8 mouse cellular contexts compared by ENCODE assay signal in the genomic region with DNA sequence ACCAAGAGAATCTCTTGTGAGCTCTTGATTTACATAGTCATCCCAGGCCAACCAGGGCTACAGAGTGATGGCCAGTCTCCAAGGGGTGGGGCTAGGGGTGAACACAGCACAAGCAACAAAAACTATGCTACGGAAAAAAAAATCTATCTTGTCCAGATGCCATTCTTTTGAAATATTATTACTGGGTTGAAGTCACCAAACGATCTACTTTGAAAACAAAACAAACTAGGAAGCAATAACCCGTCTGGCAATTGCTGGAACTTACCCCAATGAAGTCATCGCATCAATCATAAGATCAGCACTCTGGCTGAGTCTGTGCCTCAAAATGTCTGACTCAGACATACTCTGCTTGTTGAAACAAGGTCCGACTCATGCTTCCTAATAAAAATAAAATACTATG. TPM values are rescaled to one million over a fixed set of nuclear protein-coding genes. Genes with fewer than 3 reads are reported as not detected.
A peak's percentile ranks its signal among the peaks of the same experiment; 100 is the strongest.
DNase-seq lines count a peak whose midpoint lies in the region; ATAC-seq and TF ChIP-seq lines count a peak whose summit lies in the region.

No protein-coding gene starts in this region.

- no peak for TF ChIP-seq CTCF in bone marrow, adult 2 months (IDR thresholded peaks at IDR 0.05; ENCODE audit: control insufficient read depth, insufficient read depth, low read length)

- 0 out of 2 replicates have a peak, but pooled peaks have one; percentile 40 for ATAC-seq in erythroid progenitor cell, adult 5-6 weeks (replicated peaks; ENCODE audit: low FRiP score, poor library complexity, severe bottlenecking)
- ATAC-seq in heart, embryonic 16.5 days (replicated peaks; ENCODE audit: extremely low read depth, insufficient read depth, low FRiP score): no peak
- ATAC-seq in liver, embryonic 16.5 days (ENCODE audit: low read depth): peak; percentile 32; the same call in 1 of the 2 replicates
- no peak for ATAC-seq in neural tube, embryonic 13.5 days (ENCODE audit: low read depth)

- H3K27me3 ChIP-seq in heart, embryonic 16.5 days (ENCODE audit: control insufficient read depth, insufficient read depth, low read length): no peaks in the 10 kb centered on the region
- H3K27me3 ChIP-seq in liver, embryonic 16.5 days (ENCODE audit: control insufficient read depth, insufficient read depth, low read depth, low read length): no peaks in the 10 kb centered on the region
- H3K27me3 ChIP-seq in neural tube, embryonic 13.5 days: no peaks in the 10 kb centered on the region

- peaks cover 6% of the 10 kb centered on the region for H3K36me3 ChIP-seq in ES-E14 (ENCODE audit: control insufficient read depth, insufficient read depth, low read length, poor library complexity, severe bottlenecking)
- H3K36me3 ChIP-seq in heart, embryonic 16.5 days (ENCODE audit: control insufficient read depth, insufficient read depth): peaks cover 13% of the 10 kb centered on the region
- H3K36me3 ChIP-seq in liver, embryonic 16.5 days (ENCODE audit: control insufficient read depth, insufficient read depth): peaks cover 19% of the 10 kb centered on the region
- H3K36me3 ChIP-seq in neural tube, embryonic 13.5 days: peaks cover 18% of the 10 kb centered on the region

- DNase-seq in ES-E14 (ENCODE audit: low read depth, low spot score): no peak
- DNase-seq in kidney, postnatal 25 days: peak; percentile 83 to 89
- DNase-seq in frontal cortex, postnatal 25 days (ENCODE audit: low spot score in 2 of 2): no peak

- H3K27ac ChIP-seq in ES-E14 (ENCODE audit: insufficient read depth, low read depth, low read length, poor library complexity, severe bottlenecking): peak overlapping the region; percentile 98; the same call in 1 of the 2 replicates
- peak overlapping the region; percentile 17; the same call in 1 of the 2 replicates for H3K27ac ChIP-seq in bone marrow, adult 2 months (ENCODE audit: control insufficient read depth, insufficient read depth, low read depth, low read length, poor library complexity)
- peak overlapping the region; percentile 98 for H3K27ac ChIP-seq in heart, embryonic 16.5 days (ENCODE audit: low read length)
- peak overlapping the region; percentile 97 for H3K27ac ChIP-seq in liver, embryonic 16.5 days (ENCODE audit: low read length)
- H3K27ac ChIP-seq in neural tube, embryonic 13.5 days (replicated peaks): peak overlapping the region; percentile 99

- H3K4me2 ChIP-seq in heart, embryonic 16.5 days (ENCODE audit: low read depth, low read length): peak overlapping the region; percentile 78
- H3K4me2 ChIP-seq in liver, embryonic 16.5 days (ENCODE audit: low read depth, low read length): peak overlapping the region; percentile 93
- H3K4me2 ChIP-seq in neural tube, embryonic 13.5 days: peak overlapping the region; percentile 83

- 2% methylated on average over 5 of the region's 5 CpGs for WGBS in bone marrow, adult 2 months
- 8% methylated on average over 5 of the region's 5 CpGs for WGBS in heart, embryonic 16.5 days
- WGBS in liver, embryonic 16.5 days (ENCODE audit: insufficient replicate concordance): 16% methylated on average over 5 of the region's 5 CpGs
- WGBS in neural tube, embryonic 13.5 days: 18% methylated on average over 5 of the region's 5 CpGs

- in situ Hi-C loops in ES-E14 (cut with MboI; ENCODE audit: low sequenced_read_pairs in 2 of 2, unreplicated experiment in 2 of 2): no loop called here

- no peak overlapping the region; the same call in 1 of the 2 replicates for H3K9ac ChIP-seq in ES-E14 (ENCODE audit: insufficient read depth, low read depth, low read length, poor library complexity, severe bottlenecking)
- H3K9ac ChIP-seq in heart, embryonic 16.5 days (ENCODE audit: low read length): peak overlapping the region; percentile 99
- peak overlapping the region; percentile 90 for H3K9ac ChIP-seq in liver, embryonic 16.5 days (ENCODE audit: low read depth, low read length)
- H3K9ac ChIP-seq in neural tube, embryonic 13.5 days: peak overlapping the region; percentile 95

- TF ChIP-seq POLR2A in bone marrow, adult 2 months (IDR thresholded peaks at IDR 0.05; ENCODE audit: borderline replicate concordance, control insufficient read depth, low read depth, low read length): no peak

- H3K4me1 ChIP-seq in ES-E14 (ENCODE audit: control insufficient read depth in 2 of 2, insufficient read depth in 2 of 2, low read length in 2 of 2, poor library complexity in 1 of 2): peaks cover 0 to 2% of the 10 kb centered on the region in 2 experiments; a peak in 1 of 4 replicates
- no peaks in the 10 kb centered on the region for H3K4me1 ChIP-seq in bone marrow, adult 2 months (ENCODE audit: control insufficient read depth, insufficient read depth, low read length)
- peaks cover 21% of the 10 kb centered on the region for H3K4me1 ChIP-seq in heart, embryonic 16.5 days (ENCODE audit: control insufficient read depth, insufficient read depth, low read length)
- H3K4me1 ChIP-seq in liver, embryonic 16.5 days (ENCODE audit: control insufficient read depth, low read depth, low read length): peaks cover 25% of the 10 kb centered on the region
- H3K4me1 ChIP-seq in neural tube, embryonic 13.5 days (replicated peaks): peaks cover 35% of the 10 kb centered on the region

- H3K9me3 ChIP-seq in ES-E14 (ENCODE audit: control insufficient read depth, insufficient read depth, low read depth, low read length): no peaks in the 10 kb centered on the region
- H3K9me3 ChIP-seq in heart, embryonic 16.5 days (replicated peaks; ENCODE audit: control insufficient read depth, low read length): no peaks in the 10 kb centered on the region
- H3K9me3 ChIP-seq in liver, embryonic 16.5 days (replicated peaks; ENCODE audit: control insufficient read depth, low read length): no peaks in the 10 kb centered on the region
- H3K9me3 ChIP-seq in neural tube, embryonic 13.5 days: no peaks in the 10 kb centered on the region

- peak overlapping the region; percentile 76 to 83 for H3K4me3 ChIP-seq in ES-E14 (ENCODE audit: insufficient read depth in 1 of 2, low read depth in 1 of 2, low read length in 2 of 2, poor library complexity in 1 of 2, severe bottlenecking in 1 of 2)
- H3K4me3 ChIP-seq in bone marrow, adult 2 months (replicated peaks; ENCODE audit: control insufficient read depth, low read depth, low read length): peak overlapping the region; percentile 24
- peak overlapping the region; percentile 81 for H3K4me3 ChIP-seq in heart, embryonic 16.5 days (ENCODE audit: low read length)
- peak overlapping the region; percentile 78 for H3K4me3 ChIP-seq in liver, embryonic 16.5 days (ENCODE audit: low read depth, low read length)
- peak overlapping the region; percentile 65 for H3K4me3 ChIP-seq in neural tube, embryonic 13.5 days

TF ChIP-seq in ES-E14, 5 proteins besides CTCF, POLR2A, EP300 and RAD21:
- TF ChIP-seq ZNF384 (IDR thresholded peaks at IDR 0.05; ENCODE audit: low read depth, low read length) (peak; percentile 53; the same call in 1 of the 2 replicates), CHD2 (IDR thresholded peaks at IDR 0.05; ENCODE audit: low read depth, low read length) (no peak), MAFK (IDR thresholded peaks at IDR 0.05; ENCODE audit: insufficient read depth, low read depth, low read length) (no peak), ZC3H11A (IDR thresholded peaks at IDR 0.05; ENCODE audit: borderline replicate concordance, low read depth, low read length) (no peak)
TF ChIP-seq in ES-E14: peak in this region for 1.

RNA-seq across cellular contexts. Expression of a gene that starts 1.2 kb away (rescaled TPM):
- 1,350 and 1,664 TPM in 2 replicates for total RNA-seq in ES-E14 (2012; rRNA removed)
- 467 and 492 TPM in 2 replicates for polyA plus RNA-seq in bone marrow, adult 2 months (2011; ENCODE audit: insufficient read depth, insufficient read length, low replicate concordance, missing spikeins)
- total RNA-seq in erythroid progenitor cell, adult 5-6 weeks (2015; ENCODE audit: low replicate concordance): 699 and 746 TPM in 2 replicates
- total RNA-seq in erythroid progenitor cell, adult 5-6 weeks (2017; ENCODE audit: low replicate concordance): 465 and 536 TPM in 2 replicates
- polyA plus RNA-seq in heart, embryonic 16.5 days (2015; fragmentation: Nextera tagmentation; extraction: Ambion mirVana): 2,482 and 2,483 TPM in 2 replicates
- 1,628 and 1,645 TPM in 2 replicates for polyA plus RNA-seq in liver, embryonic 16.5 days (2015; fragmentation: Nextera tagmentation; extraction: Ambion mirVana)
- polyA plus RNA-seq in neural tube, embryonic 13.5 days (2015; fragmentation: Nextera tagmentation; extraction: Ambion mirVana): 4,310 and 4,558 TPM in 2 replicates

RNA-seq across cellular contexts. Expression of a gene that starts 10.7 kb away (rescaled TPM):
- total RNA-seq in ES-E14 (2012; rRNA removed): 66.5 and 68.0 TPM in 2 replicates
- polyA plus RNA-seq in bone marrow, adult 2 months (2011; ENCODE audit: insufficient read depth, insufficient read length, low replicate concordance, missing spikeins): 20.9 and 22.2 TPM in 2 replicates
- total RNA-seq in erythroid progenitor cell, adult 5-6 weeks (2015; ENCODE audit: low replicate concordance): 12.6 and 55.9 TPM in 2 replicates
- total RNA-seq in erythroid progenitor cell, adult 5-6 weeks (2017; ENCODE audit: low replicate concordance): 18.4 and 28.8 TPM in 2 replicates
- polyA plus RNA-seq in heart, embryonic 16.5 days (2015; fragmentation: Nextera tagmentation; extraction: Ambion mirVana): 18.0 and 21.4 TPM in 2 replicates
- polyA plus RNA-seq in liver, embryonic 16.5 days (2015; fragmentation: Nextera tagmentation; extraction: Ambion mirVana): 4.5 and 7.2 TPM in 2 replicates
- polyA plus RNA-seq in neural tube, embryonic 13.5 days (2015; fragmentation: Nextera tagmentation; extraction: Ambion mirVana): 52.2 and 62.6 TPM in 2 replicates

RNA-seq across cellular contexts. Expression of a gene that starts 24.5 kb away (rescaled TPM):
- total RNA-seq in ES-E14 (2012; rRNA removed): 9.8 and 13.4 TPM in 2 replicates
- 10.0 and 22.0 TPM in 2 replicates for polyA plus RNA-seq in bone marrow, adult 2 months (2011; ENCODE audit: insufficient read depth, insufficient read length, low replicate concordance, missing spikeins)
- 7.6 and 18.9 TPM in 2 replicates for total RNA-seq in erythroid progenitor cell, adult 5-6 weeks (2015; ENCODE audit: low replicate concordance)
- 7.0 and 7.8 TPM in 2 replicates for total RNA-seq in erythroid progenitor cell, adult 5-6 weeks (2017; ENCODE audit: low replicate concordance)
- 6.1 and 6.8 TPM in 2 replicates for polyA plus RNA-seq in heart, embryonic 16.5 days (2015; fragmentation: Nextera tagmentation; extraction: Ambion mirVana)
- 5.0 and 5.7 TPM in 2 replicates for polyA plus RNA-seq in liver, embryonic 16.5 days (2015; fragmentation: Nextera tagmentation; extraction: Ambion mirVana)
- 23.1 and 25.0 TPM in 2 replicates for polyA plus RNA-seq in neural tube, embryonic 13.5 days (2015; fragmentation: Nextera tagmentation; extraction: Ambion mirVana)

Comparison
In these comparisons a context has a peak if more than half of its experiments do, and no peak if none do; other contexts are left out.
1. DNase-seq: peak in kidney, postnatal 25 days (2 of 2); none in ES-E14 (single experiment) and frontal cortex, postnatal 25 days (0 of 2).
2. H3K27ac ChIP-seq: peak in every context shown above with its lines; median percentile 99 in neural tube, embryonic 13.5 days; 98 in ES-E14; 98 in heart, embryonic 16.5 days; 97 in liver, embryonic 16.5 days; 17 in bone marrow, adult 2 months.
3. H3K4me3 ChIP-seq: peak in every context shown above with its lines; median percentile 81 in heart, embryonic 16.5 days; 80 in ES-E14; 78 in liver, embryonic 16.5 days; 65 in neural tube, embryonic 13.5 days; 24 in bone marrow, adult 2 months.
4. ATAC-seq: peak in erythroid progenitor cell, adult 5-6 weeks (single experiment) and liver, embryonic 16.5 days (single experiment); none in heart, embryonic 16.5 days (single experiment) and neural tube, embryonic 13.5 days (single experiment).
5. Peak in every context shown above with its lines, with median percentiles within 50 percentile points of each other: H3K4me2 ChIP-seq.